Mouse (Mus musculus): ENCODE results near the gene Gm21915. TPM values are rescaled to one million over a fixed set of nuclear protein-coding genes. Genes with fewer than 3 reads are reported as not detected.
A peak's percentile ranks its signal among the peaks of the same experiment; 100 is the strongest.

Gene Gm21915
- polyA plus RNA-seq (2015; fragmentation: Nextera tagmentation; extraction: Ambion mirVana) = not detected in 2 replicates

DNA sequence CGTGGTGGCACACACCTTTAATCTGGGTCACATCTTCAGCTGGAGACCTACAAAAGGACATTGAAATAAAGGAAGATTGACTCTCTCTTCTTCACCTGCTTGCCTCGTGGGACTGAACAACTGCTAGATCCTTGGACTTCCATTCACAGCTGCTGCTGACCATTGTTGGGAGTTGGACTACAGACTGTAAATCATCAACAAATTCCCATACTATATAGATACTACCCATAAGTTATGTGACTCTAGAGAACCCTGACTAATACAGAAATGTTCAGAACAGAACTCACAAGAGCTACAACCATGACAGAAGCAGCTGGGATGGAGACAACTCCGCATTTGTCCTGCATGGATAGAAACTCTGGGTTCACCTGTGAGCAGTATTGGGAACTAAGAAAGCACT lies at the start of gene Gm21915:
Gm21915 (plus strand) TSS at position 301 of the 400 bp plus-strand sequence.
- H3K4me3 ChIP-seq (ENCODE audit: low read depth, low read length) = no peak within 1 kb of the TSS
- H3K27ac ChIP-seq (ENCODE audit: low read depth) = no peak within 1 kb of the TSS
- H3K9ac ChIP-seq (replicated peaks) = no peak within 1 kb of the TSS
- no peaks in the 10 kb centered on the region for H3K36me3 ChIP-seq (replicated peaks; ENCODE audit: insufficient read depth, low read length)
- TF ChIP-seq CTCF (IDR thresholded peaks at IDR 0.05; ENCODE audit: low read depth) = no peak
- TF ChIP-seq EP300 (IDR thresholded peaks at IDR 0.05; ENCODE audit: low read depth) = no peak
- no peaks in the 10 kb centered on the region for H3K4me1 ChIP-seq (ENCODE audit: insufficient read depth)
- no peaks in the 10 kb centered on the region for H3K27me3 ChIP-seq (ENCODE audit: insufficient read depth, low read length)
- DNase-seq = no peak
- no peak within 1 kb of the TSS for H3K4me2 ChIP-seq (ENCODE audit: low read depth, low read length)
- H3K9me3 ChIP-seq (ENCODE audit: low read length) = no peaks in the 10 kb centered on the region
- ATAC-seq = no peak
- WGBS (ENCODE audit: insufficient replicate concordance) = 68% methylated on average over 3 of the region's 3 CpGs

DNA sequence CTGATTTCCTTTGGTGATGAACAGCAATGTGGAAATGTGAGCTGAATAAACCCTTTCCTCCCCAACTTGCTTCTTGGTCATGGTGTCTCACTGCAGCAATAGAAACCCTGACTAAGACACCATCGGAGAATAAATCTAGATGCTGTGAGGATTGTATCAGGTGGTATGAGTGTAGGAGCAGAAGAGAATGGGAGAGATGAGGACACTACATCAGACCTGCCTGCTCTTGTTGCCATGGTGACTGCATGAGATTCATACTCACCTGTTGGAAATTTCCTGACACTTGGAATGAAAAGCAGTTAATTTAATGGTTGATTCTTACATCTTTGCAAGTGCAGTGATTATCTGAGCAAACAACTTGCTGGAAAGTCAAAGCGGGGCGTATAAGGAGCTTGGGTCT lies 48.1 kb upstream of the Gm21915 start:
- Histone ChIP-seq H3K36me3 (replicated peaks; ENCODE audit: insufficient read depth, low read length) (no peaks in the 10 kb centered on the region), H3K4me1 (ENCODE audit: insufficient read depth) (peaks cover 2% of the 10 kb centered on the region; the same call in 1 of the 2 replicates), H3K9me3 (ENCODE audit: low read length) (no peaks in the 10 kb centered on the region), H3K9ac (replicated peaks) (no peak overlapping the region), H3K4me2 (ENCODE audit: low read depth, low read length) (no peak overlapping the region), H3K27me3 (ENCODE audit: insufficient read depth, low read length) (0 out of 2 replicates have a peak, but pooled peaks cover 1% of the 10 kb centered on the region), H3K4me3 (ENCODE audit: low read depth, low read length) (no peak overlapping the region), H3K27ac (ENCODE audit: low read depth) (no peak overlapping the region)
- no peak for DNase-seq
- ATAC-seq = no peak
- 92% methylated on average over 3 of the region's 3 CpGs for WGBS (ENCODE audit: insufficient replicate concordance)
- TF ChIP-seq CTCF (IDR thresholded peaks at IDR 0.05; ENCODE audit: low read depth) (no peak), EP300 (IDR thresholded peaks at IDR 0.05; ENCODE audit: low read depth) (no peak)

DNA sequence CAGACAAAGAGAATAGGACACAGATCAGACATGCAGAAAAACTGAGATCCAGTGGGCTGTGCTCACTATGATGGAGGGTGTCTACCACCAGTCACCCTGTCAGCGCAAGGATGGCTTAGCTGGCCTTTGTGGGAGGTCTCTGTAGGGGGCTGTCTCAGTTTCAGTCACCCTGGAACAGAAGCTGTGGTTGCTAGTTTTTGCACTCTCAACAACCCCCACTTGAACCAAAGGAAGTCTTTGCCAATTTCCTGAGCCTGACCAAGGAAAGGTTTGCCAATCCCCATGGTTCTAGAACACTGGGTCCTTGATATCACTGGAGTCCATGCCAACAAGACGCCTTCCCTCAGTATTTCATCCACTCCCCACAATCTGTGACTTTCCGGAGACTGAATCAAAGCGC lies 47.6 kb upstream of the Gm21915 start:
- no peak overlapping the region for H3K9ac ChIP-seq (replicated peaks)
- 71% methylated on average over 4 of the region's 4 CpGs for WGBS (ENCODE audit: insufficient replicate concordance)
- no peak overlapping the region for H3K27ac ChIP-seq (ENCODE audit: low read depth)
- no peak overlapping the region for H3K4me3 ChIP-seq (ENCODE audit: low read depth, low read length)
- ATAC-seq (no peak), DNase-seq (no peak)
- TF ChIP-seq CTCF (IDR thresholded peaks at IDR 0.05; ENCODE audit: low read depth) = no peak
- TF ChIP-seq EP300 (IDR thresholded peaks at IDR 0.05; ENCODE audit: low read depth) = no peak
- 0 out of 2 replicates have a peak overlapping the region, but pooled peaks have one; percentile 15 for H3K4me2 ChIP-seq (ENCODE audit: low read depth, low read length)
- no peaks in the 10 kb centered on the region; the same call in 1 of the 2 replicates for H3K4me1 ChIP-seq (ENCODE audit: insufficient read depth)
- H3K9me3 ChIP-seq (ENCODE audit: low read length) = no peaks in the 10 kb centered on the region
- H3K27me3 ChIP-seq (ENCODE audit: insufficient read depth, low read length) = no peaks in the 10 kb centered on the region
- H3K36me3 ChIP-seq (replicated peaks; ENCODE audit: insufficient read depth, low read length) = no peaks in the 10 kb centered on the region

DNA sequence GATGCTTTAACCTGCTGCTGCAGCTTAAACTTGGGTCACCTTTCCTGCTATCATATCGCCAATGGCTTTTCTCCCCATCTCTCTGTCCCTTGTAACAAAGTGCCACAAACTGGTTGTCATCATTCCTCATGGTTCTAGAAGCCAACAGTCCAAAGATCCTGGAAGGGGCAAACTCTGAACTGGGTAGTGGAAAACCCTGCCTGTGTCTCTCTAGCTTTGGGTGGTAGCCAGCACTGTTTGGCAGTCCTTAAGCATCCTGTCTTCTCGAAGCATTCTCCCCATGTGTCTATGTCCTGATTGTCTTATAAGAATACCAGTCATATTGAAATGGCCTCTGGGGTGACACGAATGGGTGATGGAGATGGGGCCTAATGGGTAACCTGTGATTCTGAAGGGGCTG lies 45.1 kb upstream of the Gm21915 start:
- Histone ChIP-seq H3K4me3 (ENCODE audit: low read depth, low read length) (no peak overlapping the region), H3K9ac (replicated peaks) (no peak overlapping the region), H3K36me3 (replicated peaks; ENCODE audit: insufficient read depth, low read length) (no peaks in the 10 kb centered on the region), H3K4me2 (ENCODE audit: low read depth, low read length) (no peak overlapping the region), H3K27ac (ENCODE audit: low read depth) (no peak overlapping the region), H3K4me1 (ENCODE audit: insufficient read depth) (peaks cover 3% of the 10 kb centered on the region), H3K27me3 (ENCODE audit: insufficient read depth, low read length) (no peaks in the 10 kb centered on the region), H3K9me3 (ENCODE audit: low read length) (no peaks in the 10 kb centered on the region)
- ATAC-seq (no peak), DNase-seq (no peak)
- 59% methylated on average over 3 of the region's 3 CpGs for WGBS (ENCODE audit: insufficient replicate concordance)
- TF ChIP-seq CTCF (IDR thresholded peaks at IDR 0.05; ENCODE audit: low read depth) = no peak

DNA sequence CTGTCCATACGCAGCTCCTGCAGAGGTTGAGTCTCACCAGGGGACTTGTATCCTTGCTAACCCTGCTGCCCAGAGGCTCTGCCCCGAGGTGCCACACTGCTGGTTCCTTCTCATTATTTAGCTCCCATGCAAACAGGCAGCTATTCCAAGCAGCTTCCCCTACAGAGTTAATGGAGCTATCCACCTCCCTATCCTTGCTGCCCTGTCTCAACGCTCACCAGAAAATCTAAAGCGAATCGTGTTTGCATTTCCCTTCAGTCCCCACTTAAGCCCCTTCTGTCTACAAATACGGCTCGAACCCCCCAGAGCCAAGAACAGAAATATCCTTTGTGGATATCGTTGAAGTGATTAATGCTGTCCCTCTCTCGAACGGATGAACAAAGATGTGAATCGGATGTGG lies 43.8 kb upstream of the Gm21915 start:
- no peak overlapping the region for H3K4me3 ChIP-seq (ENCODE audit: low read depth, low read length)
- no peak overlapping the region for H3K27ac ChIP-seq (ENCODE audit: low read depth)
- no peak overlapping the region for H3K9ac ChIP-seq (replicated peaks)
- WGBS (ENCODE audit: insufficient replicate concordance) = 58% methylated on average over 11 of the region's 11 CpGs
- ATAC-seq (no peak), DNase-seq (no peak)
- no peaks in the 10 kb centered on the region for H3K9me3 ChIP-seq (ENCODE audit: low read length)
- no peaks in the 10 kb centered on the region for H3K36me3 ChIP-seq (replicated peaks; ENCODE audit: insufficient read depth, low read length)
- no peaks in the 10 kb centered on the region for H3K27me3 ChIP-seq (ENCODE audit: insufficient read depth, low read length)
- H3K4me1 ChIP-seq (ENCODE audit: insufficient read depth) = peaks cover 3% of the 10 kb centered on the region
- no peak overlapping the region for H3K4me2 ChIP-seq (ENCODE audit: low read depth, low read length)
- TF ChIP-seq EP300 (IDR thresholded peaks at IDR 0.05; ENCODE audit: low read depth) = no peak
- no peak for TF ChIP-seq CTCF (IDR thresholded peaks at IDR 0.05; ENCODE audit: low read depth)

DNA sequence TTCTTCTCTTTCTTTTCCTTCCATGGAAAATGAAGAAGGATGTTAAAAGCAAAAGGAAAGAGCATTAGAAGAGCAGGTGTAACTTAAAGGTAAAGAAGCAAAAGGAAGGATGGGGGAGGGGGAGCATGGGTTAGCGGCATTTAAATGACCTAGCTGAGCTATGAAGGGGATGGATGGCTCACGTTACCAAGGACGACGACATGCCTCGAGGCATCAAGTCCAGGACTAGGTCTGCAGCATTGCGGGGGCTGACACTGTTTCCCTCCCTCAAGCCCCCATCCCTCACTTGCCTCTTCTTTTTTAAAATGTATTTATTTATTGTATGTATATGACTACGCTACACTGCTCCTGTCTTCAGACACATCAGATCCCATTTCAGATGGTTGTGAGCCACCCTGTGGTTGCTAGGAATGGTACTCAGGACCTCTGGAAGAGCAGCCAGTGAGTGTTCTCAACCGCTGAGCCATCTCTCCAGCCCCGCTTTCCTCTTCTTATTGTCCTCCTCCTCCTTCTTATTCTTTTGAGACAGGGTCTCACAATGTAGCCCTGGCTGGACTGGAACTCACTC lies 43.2 kb upstream of the Gm21915 start:
- Histone ChIP-seq H3K4me2 (ENCODE audit: low read depth, low read length) (no peak overlapping the region), H3K4me1 (ENCODE audit: insufficient read depth) (peaks cover 3% of the 10 kb centered on the region), H3K9ac (replicated peaks) (no peak overlapping the region), H3K27me3 (ENCODE audit: insufficient read depth, low read length) (no peaks in the 10 kb centered on the region), H3K36me3 (replicated peaks; ENCODE audit: insufficient read depth, low read length) (no peaks in the 10 kb centered on the region), H3K9me3 (ENCODE audit: low read length) (no peaks in the 10 kb centered on the region), H3K27ac (ENCODE audit: low read depth) (no peak overlapping the region), H3K4me3 (ENCODE audit: low read depth, low read length) (no peak overlapping the region)
- no peak for TF ChIP-seq EP300 (IDR thresholded peaks at IDR 0.05; ENCODE audit: low read depth)
- TF ChIP-seq CTCF (IDR thresholded peaks at IDR 0.05; ENCODE audit: low read depth) = no peak
- 61% methylated on average over 9 of the region's 9 CpGs for WGBS (ENCODE audit: insufficient replicate concordance)
- no peak for ATAC-seq
- no peak for DNase-seq
